Mouse (Mus musculus) G1E-ER4 (cell line): ENCODE measurements around the gene Mettl6. TPM values are rescaled to one million over a fixed set of nuclear protein-coding genes. Genes with fewer than 3 reads are reported as not detected.

Experiments used
- GATA1 ChIP-seq: IDR thresholded peaks from one replicate; pipeline ENCODE4 v1.8.0; 2012; ENCODE audit warnings: low read length, inconsistent platforms
- polyA plus RNA-seq: library from polyadenylated mRNA; stranded (reverse); fragments of >175 nt; gene quantifications from 2 replicates; pipeline ENCODE4 v1.2.3, GENCODE M21; 2012

Mettl6 gene
- polyA plus RNA-seq: 2.0 and 3.0 TPM in 2 replicates

- TF ChIP-seq GATA1: no peak
These were observed at the start of gene Mettl6 for GRCm38 (mm10) chr14:31494975-31495455. Mettl6 (minus strand) TSS chr14:31495040.

GRCm38 (mm10) chr14:31543885-31544442 is 49.1 kb upstream of the Mettl6 start:
- no peak for TF ChIP-seq GATA1

DNA sequence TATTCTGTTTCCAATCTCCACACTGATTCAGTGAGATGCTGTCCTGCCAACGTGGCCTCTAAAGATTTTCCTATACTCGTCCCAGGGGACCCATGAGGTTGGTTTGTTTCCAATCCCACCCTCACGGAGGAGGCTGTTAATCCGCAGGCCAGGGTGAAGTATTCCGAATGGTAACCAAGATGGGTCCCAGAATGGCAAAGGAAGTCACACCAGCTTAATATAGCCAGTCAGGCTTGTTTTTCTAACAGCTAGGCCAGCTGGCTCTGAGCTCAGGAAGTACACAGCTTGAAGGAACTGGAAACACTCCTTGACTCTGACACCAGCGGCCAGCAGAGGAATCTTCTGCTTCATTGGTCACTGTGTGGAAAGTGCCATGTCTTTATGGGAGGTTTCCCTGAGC is 42.5 kb upstream of the Mettl6 start:
- no peak for TF ChIP-seq GATA1

- TF ChIP-seq GATA1: no peak
These were observed 37.8 kb upstream of the Mettl6 start for GRCm38 (mm10) chr14:31532656-31533055.

DNA sequence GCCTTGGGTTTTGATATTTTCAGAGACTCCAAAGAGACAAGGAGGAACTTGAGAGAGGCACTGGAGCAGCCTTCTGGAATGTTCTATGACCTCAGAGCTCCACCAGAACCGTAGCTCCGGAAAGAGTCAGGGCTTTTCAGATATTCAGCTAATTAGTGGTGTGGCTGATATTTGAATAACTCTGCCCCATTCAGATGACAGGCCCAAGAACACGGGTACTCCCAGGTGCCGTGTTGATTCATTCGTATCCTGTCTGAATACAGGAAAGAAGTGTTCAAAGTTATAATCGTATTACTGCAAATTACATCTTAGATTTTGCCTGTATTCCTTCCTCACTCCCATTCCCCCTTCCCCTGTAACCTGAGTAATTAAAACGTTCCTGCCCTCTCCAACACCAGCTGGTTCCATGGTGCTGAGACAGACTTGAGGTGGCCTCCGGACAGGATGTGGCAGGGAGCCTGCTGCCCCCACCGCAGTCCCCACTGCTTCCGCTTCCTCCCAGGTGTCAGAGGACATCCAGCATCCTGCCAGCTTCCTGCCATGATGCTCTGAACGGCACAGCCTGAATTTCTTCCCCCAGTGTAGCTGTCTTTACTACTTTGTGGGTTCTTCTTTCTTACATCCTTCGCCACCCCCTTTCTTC is 36.8 kb upstream of the Mettl6 start:
- no peak for TF ChIP-seq GATA1

GRCm38 (mm10) chr14:31530847-31531246 is 36.0 kb upstream of the Mettl6 start:
- no peak for TF ChIP-seq GATA1

DNA sequence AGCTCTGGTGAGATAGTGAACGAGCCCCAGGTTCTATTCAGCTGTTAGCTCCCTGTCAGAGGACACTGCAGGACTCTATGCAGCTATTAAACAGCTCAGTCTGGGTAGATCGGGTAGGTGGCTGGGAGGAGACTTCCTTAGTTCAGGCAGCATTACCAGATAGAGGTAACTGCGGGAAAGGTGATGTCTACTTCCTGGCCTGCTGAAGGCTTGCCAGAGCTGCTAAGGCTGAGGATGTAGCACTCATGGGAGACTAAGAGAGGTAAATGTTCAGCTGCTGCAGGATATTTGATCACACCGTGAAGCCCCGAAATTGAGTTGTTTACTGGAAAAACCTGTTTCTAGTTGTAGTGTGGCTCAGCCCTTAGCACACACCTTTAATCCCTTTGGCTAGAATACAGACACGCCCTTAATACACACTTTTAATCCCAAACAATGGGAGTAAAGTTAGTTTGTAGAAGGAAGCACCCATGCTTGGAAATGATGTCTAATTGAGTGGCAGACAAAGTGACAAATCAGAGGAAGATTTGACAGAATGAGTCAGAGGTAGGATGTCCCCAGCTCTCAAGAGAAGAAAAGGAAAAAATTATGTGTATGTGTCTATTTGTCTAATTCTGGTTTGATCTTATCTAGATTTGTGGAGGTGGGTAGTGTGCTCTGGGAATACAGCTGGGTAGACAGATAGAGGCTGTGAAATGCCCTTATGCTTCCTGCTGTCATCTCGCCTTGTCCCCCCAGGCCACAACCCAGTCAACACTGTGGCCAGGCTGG is 30.4 kb upstream of the Mettl6 start:
- TF ChIP-seq GATA1: no peak

- TF ChIP-seq GATA1: no peak
These were observed 26.5 kb upstream of the Mettl6 start for GRCm38 (mm10) chr14:31521318-31521717.

DNA sequence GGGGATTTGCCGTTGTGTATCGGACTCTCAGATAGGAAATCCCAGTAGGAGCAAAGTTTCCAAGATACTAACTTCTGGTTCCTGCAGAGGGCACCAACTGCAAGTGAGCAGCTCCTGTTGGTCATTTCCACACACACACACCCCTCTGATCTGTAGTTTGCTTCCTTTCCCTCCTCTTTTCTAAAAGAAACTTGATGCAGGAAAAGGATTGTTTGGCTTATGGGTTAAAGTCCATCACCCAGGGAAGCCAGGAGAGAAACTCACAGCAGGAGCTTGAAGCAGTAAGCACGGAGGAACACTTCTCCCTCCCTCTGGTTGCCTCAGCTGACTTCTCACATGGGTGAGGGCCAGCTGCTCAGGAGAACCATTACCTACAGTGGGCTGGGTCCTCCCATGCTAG is 24.3 kb upstream of the Mettl6 start:
- no peak for TF ChIP-seq GATA1

GRCm38 (mm10) chr14:31515895-31516294 is 21.1 kb upstream of the Mettl6 start:
- no peak for TF ChIP-seq GATA1

GRCm38 (mm10) chr14:31510322-31510721 is 15.5 kb upstream of the Mettl6 start:
- TF ChIP-seq GATA1: no peak

DNA sequence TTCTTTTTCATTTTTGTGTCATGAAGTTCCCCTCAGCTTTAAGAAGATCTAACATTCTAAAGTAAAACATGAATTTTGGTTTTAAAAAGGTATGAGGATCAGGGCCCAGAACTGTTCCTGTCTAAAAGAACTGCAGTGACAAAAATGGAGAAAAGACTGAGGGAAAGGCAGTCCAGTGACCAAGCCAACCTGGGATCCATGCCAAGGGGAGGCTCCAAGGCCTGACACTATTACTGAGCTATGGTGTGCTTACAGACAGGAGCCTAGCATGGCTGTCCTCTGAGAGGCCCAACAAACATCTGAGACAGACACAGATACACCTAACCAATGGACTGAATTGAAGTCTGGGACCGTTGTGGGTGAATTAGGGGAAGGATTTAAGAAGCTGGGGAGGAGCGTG is 15.1 kb upstream of the Mettl6 start:
- no peak for TF ChIP-seq GATA1

- TF ChIP-seq GATA1: no peak
These were observed 11.6 kb upstream of the Mettl6 start for GRCm38 (mm10) chr14:31506456-31506855.

DNA sequence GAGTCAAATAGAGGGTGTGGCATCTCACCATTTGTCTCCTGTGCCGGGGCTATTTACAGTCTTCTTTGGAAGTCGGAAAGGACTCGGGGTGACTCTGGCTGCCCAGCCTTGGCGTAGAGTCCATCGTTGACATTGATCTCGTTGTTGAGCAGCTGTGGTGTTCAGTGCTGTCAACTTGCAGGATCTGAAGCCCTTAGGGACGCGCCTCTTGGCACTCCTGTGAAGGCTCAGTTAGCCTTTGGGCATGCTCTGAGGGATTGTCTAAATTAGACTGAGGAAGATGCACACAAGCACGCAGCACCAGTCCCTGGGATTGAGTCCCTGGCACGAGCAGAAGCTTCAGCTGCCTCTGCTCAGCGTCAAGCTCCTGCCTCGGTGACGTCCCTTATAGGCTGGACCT is 8.6 kb upstream of the Mettl6 start:
- TF ChIP-seq GATA1: no peak

- TF ChIP-seq GATA1: no peak
These were observed 4.7 kb upstream of the Mettl6 start for GRCm38 (mm10) chr14:31499526-31499925.

GRCm38 (mm10) chr14:31496241-31496646 is 1.4 kb upstream of the Mettl6 start:
- peak; percentile 100 for TF ChIP-seq GATA1
